Mouse (Mus musculus) CH12.LX (cell line): Measurements from ENCODE around the gene Tyk2. TPM values are rescaled to one million over a fixed set of nuclear protein-coding genes. Genes with fewer than 3 reads are reported as not detected.

Experiments used
- DNase-seq: peaks from one replicate; pipeline ENCODE4 v3.0.0-alpha.2; 2013; ENCODE audit errors: extremely low read depth
- H3K27ac ChIP-seq: 2 replicates; pipeline ENCODE4 v1.5.1; 2012; ENCODE audit warnings: low read depth, mild to moderate bottlenecking, control low read depth, moderate library complexity; ENCODE audit not compliant: insufficient read depth
- H3K27me3 ChIP-seq: replicated peaks from 2 replicates; pipeline ENCODE3; 2012; ENCODE audit warnings: inconsistent platforms
- H3K36me3 ChIP-seq, 2 experiments: replicated peaks in 1 of 2; 2 replicates each; pipeline versions ENCODE3 to v1.6.1; 2012; ENCODE audit warnings: inconsistent platforms in 1 of 2, low read length in 1 of 2, mild to moderate bottlenecking in 1 of 2, mixed read lengths in 1 of 2, moderate library complexity in 1 of 2; ENCODE audit not compliant: control insufficient read depth in 1 of 2, insufficient read depth in 1 of 2
- H3K4me1 ChIP-seq, 2 experiments: 2 replicates each; pipeline ENCODE4 v1.6.1; 2012; ENCODE audit warnings: inconsistent platforms in 1 of 2, moderate library complexity in 1 of 2; ENCODE audit not compliant: insufficient read depth in 2 of 2, control insufficient read depth in 1 of 2
- H3K4me2 ChIP-seq: 2 replicates; pipeline ENCODE4 v1.6.1; 2012; ENCODE audit warnings: low read depth, mild to moderate bottlenecking, control low read depth; ENCODE audit not compliant: poor library complexity, insufficient read depth, severe bottlenecking
- H3K4me3 ChIP-seq, 3 experiments: fragments of 150-350 bp in 1 of 3; sonication (generic) in 1 of 3; replicated peaks in 1 of 3; 2 replicates each; pipeline versions ENCODE3 to v1.5.1; 2011 to 2012; ENCODE audit warnings: low read depth in 2 of 3, low read length in 2 of 3, mild to moderate bottlenecking in 2 of 3, moderate library complexity in 2 of 3, control low read depth in 1 of 3, improper control_type of control experiment in 1 of 3, inconsistent platforms in 1 of 3, mixed read lengths in 1 of 3; ENCODE audit not compliant: poor library complexity in 1 of 3
- H3K79me2 ChIP-seq: replicated peaks from 2 replicates; pipeline ENCODE4 v1.6.1; 2012; ENCODE audit warnings: mild to moderate bottlenecking, moderate library complexity; ENCODE audit not compliant: control insufficient read depth, poor library complexity, insufficient read depth, severe bottlenecking; ENCODE audit errors: extremely low read depth
- H3K9ac ChIP-seq: 2 replicates; pipeline ENCODE4 v1.6.1; 2012; ENCODE audit warnings: low read depth, mild to moderate bottlenecking, control low read depth, moderate library complexity; ENCODE audit not compliant: insufficient read depth
- H3K9me3 ChIP-seq: replicated peaks from 2 replicates; pipeline ENCODE3; 2012; ENCODE audit warnings: low read length, inconsistent platforms, mixed read lengths
- BHLHE40 ChIP-seq: IDR thresholded peaks from 2 replicates; pipeline ENCODE4 v1.6.1; 2011; ENCODE audit warnings: mild to moderate bottlenecking, low read depth, low read length, improper control_type of control experiment
- CHD1 ChIP-seq: IDR thresholded peaks from 2 replicates; pipeline ENCODE4 v1.6.1; 2012; ENCODE audit warnings: low read depth, low read length, improper control_type of control experiment, inconsistent platforms
- CHD2 ChIP-seq: IDR thresholded peaks from 2 replicates; pipeline ENCODE4 v1.6.1; 2011; ENCODE audit warnings: low read length, improper control_type of control experiment
- ELF1 ChIP-seq: IDR thresholded peaks from 2 replicates; pipeline ENCODE4 v1.6.1; 2014; ENCODE audit warnings: low read depth, mild to moderate bottlenecking, inconsistent platforms, low read length, improper control_type of control experiment
- EP300 ChIP-seq: IDR thresholded peaks from 2 replicates; pipeline ENCODE4 v1.6.1; 2011; ENCODE audit warnings: low read length, improper control_type of control experiment
- GABPA ChIP-seq: IDR thresholded peaks from 2 replicates; pipeline ENCODE4 v1.6.1; 2012; ENCODE audit warnings: low read depth, low read length, improper control_type of control experiment, inconsistent platforms; ENCODE audit not compliant: insufficient replicate concordance
- JUN ChIP-seq: IDR thresholded peaks from 2 replicates; pipeline ENCODE4 v1.6.1; 2011; ENCODE audit warnings: low read depth, mild to moderate bottlenecking, low read length, improper control_type of control experiment, moderate library complexity; ENCODE audit not compliant: insufficient read depth
- KAT2A ChIP-seq: IDR thresholded peaks from 2 replicates; pipeline ENCODE4 v1.6.1; 2012; ENCODE audit warnings: low read length, improper control_type of control experiment, inconsistent platforms; ENCODE audit not compliant: insufficient replicate concordance
- MAFK ChIP-seq: IDR thresholded peaks from 2 replicates; pipeline ENCODE4 v1.6.1; 2011; ENCODE audit warnings: low read length, improper control_type of control experiment; ENCODE audit not compliant: insufficient replicate concordance
- MAX ChIP-seq: IDR thresholded peaks from 2 replicates; pipeline ENCODE4 v1.6.1; 2011; ENCODE audit warnings: low read length, improper control_type of control experiment
- MAZ ChIP-seq: IDR thresholded peaks from 2 replicates; pipeline ENCODE4 v1.6.1; 2012; ENCODE audit warnings: low read depth, mild to moderate bottlenecking, inconsistent platforms, low read length, improper control_type of control experiment, moderate library complexity
- MEF2A ChIP-seq: IDR thresholded peaks from 2 replicates; pipeline ENCODE4 v1.6.1; 2014; ENCODE audit warnings: low read depth, mild to moderate bottlenecking, inconsistent platforms, low read length, improper control_type of control experiment, borderline replicate concordance
- MXI1 ChIP-seq: IDR thresholded peaks from 2 replicates; pipeline ENCODE4 v1.6.1; 2011; ENCODE audit warnings: mild to moderate bottlenecking, low read depth, low read length, improper control_type of control experiment
- MYC ChIP-seq: IDR thresholded peaks from 2 replicates; pipeline ENCODE4 v1.6.1; 2011; ENCODE audit warnings: low read depth, mild to moderate bottlenecking, improper control_type of control experiment, low read length
- NELFE ChIP-seq: IDR thresholded peaks from 2 replicates; pipeline ENCODE4 v1.6.1; 2011; ENCODE audit warnings: low read depth, low read length, improper control_type of control experiment
- NRF1 ChIP-seq: IDR thresholded peaks from 2 replicates; pipeline ENCODE4 v1.6.1; 2014; ENCODE audit warnings: low read depth, mild to moderate bottlenecking, inconsistent platforms, low read length, improper control_type of control experiment, moderate library complexity
- POLR2A ChIP-seq: IDR thresholded peaks from 2 replicates; pipeline ENCODE4 v1.6.1; 2011; ENCODE audit warnings: low read depth, mild to moderate bottlenecking, improper control_type of control experiment, low read length
- RAD21 ChIP-seq: IDR thresholded peaks from 2 replicates; pipeline ENCODE4 v1.6.1; 2011; ENCODE audit warnings: low read depth, mild to moderate bottlenecking, low read length, improper control_type of control experiment, moderate library complexity
- SIN3A ChIP-seq: IDR thresholded peaks from 2 replicates; pipeline ENCODE4 v1.6.1; 2012; ENCODE audit warnings: low read length, improper control_type of control experiment, inconsistent platforms
- TCF12 ChIP-seq: IDR thresholded peaks from 2 replicates; pipeline ENCODE4 v1.6.1; 2014; ENCODE audit warnings: low read depth, mild to moderate bottlenecking, inconsistent platforms, low read length, improper control_type of control experiment
- USF2 ChIP-seq: conservative IDR thresholded peaks from 2 replicates; pipeline ENCODE4 v1.6.1; 2011; ENCODE audit warnings: low read depth, low read length, improper control_type of control experiment
- ZMIZ1 ChIP-seq: IDR thresholded peaks from 2 replicates; pipeline ENCODE4 v1.6.1; 2012; ENCODE audit warnings: low read depth, mild to moderate bottlenecking, inconsistent platforms, low read length, improper control_type of control experiment
- ZNF384 ChIP-seq: IDR thresholded peaks from 2 replicates; pipeline ENCODE4 v1.6.1; 2012; ENCODE audit warnings: low read depth, low read length, improper control_type of control experiment, inconsistent platforms
- dilution Hi-C: fragments of 300-500 bp; cut with MboI; formaldehyde crosslinking; loops from 2 replicates; pipeline ENCODE4 v1.14.3; 2020; ENCODE audit warnings: low sequenced_read_pairs; ENCODE audit not compliant: extremely low pct_unique_long_range_greater_than_20kb, extremely low pct_ligation_motif_present
- in situ Hi-C: fragments of 300-500 bp; cut with MboI; formaldehyde crosslinking; loops from 3 replicates; pipeline ENCODE4 v1.14.3; 2019; ENCODE audit warnings: low sequenced_read_pairs, low pct_ligation_motif_present, low pct_unique_long_range_greater_than_20kb, mixed read lengths
- polyA plus RNA-seq: library from polyadenylated mRNA; unstranded; fragments of >175 nt; gene quantifications from 2 replicates; pipeline ENCODE4 v1.2.1, GENCODE M21; 2012; ENCODE audit warnings: low read depth; ENCODE audit not compliant: insufficient read length
- total RNA-seq, 2 experiments: library from RNA; depleted of rRNA; stranded (reverse); fragments of 300-350 nt in 1 of 2; fragments of >200 nt in 1 of 2; gene quantifications; 2 replicates each; pipeline ENCODE4 v1.2.3; 2012 to 2014

Gene Tyk2
- total and polyA plus RNA-seq, 3 experiments = 40.6 to 80.0 (median 49.6) TPM

DNA sequence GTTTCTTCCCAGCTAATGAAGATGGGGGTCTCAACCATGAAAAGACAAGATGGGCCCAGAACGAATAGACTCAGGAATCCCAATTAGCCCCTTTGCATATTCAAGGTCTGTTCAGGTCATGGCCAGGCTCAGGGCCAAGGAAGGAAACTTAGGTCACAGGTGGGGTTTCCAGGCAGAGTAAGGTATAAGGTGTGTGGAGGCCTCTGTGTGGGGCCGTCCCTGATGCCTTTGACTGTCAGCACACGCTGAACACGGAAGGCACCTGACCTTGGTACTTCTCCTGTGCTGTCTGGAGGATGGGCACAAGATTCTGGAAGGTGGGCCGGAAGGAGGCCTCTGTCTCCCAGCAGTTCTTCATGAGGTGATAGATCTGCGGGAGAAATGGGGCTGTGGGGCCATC lies 26.2 kb downstream of the Tyk2 start:
- no peaks in the 10 kb centered on the region for H3K9me3 ChIP-seq
- dilution Hi-C loops (no loop called here), in situ Hi-C loops (no loop called here)
- H3K4me3 ChIP-seq = no peak overlapping the region
- H3K4me2 ChIP-seq = no peak overlapping the region
- H3K9ac ChIP-seq = no peak overlapping the region
- DNase-seq = no peak
- peaks cover 54 to 72% of the 10 kb centered on the region in 2 experiments for H3K36me3 ChIP-seq
- H3K4me1 ChIP-seq = peaks cover 23 to 61% of the 10 kb centered on the region in 2 experiments
- H3K79me2 ChIP-seq = no peaks in the 10 kb centered on the region
- no peak for TF ChIP-seq JUN
- TF ChIP-seq ELF1 = peak; percentile 47; the same call in 1 of the 2 replicates
- TF ChIP-seq BHLHE40 = peak; percentile 73
- TF ChIP-seq MEF2A = peak; percentile 82; the same call in 1 of the 2 replicates
- TF ChIP-seq TCF12 = 0 out of 2 replicates have a peak, but pooled peaks have one; percentile 52
- TF ChIP-seq EP300 = peak; percentile 34; the same call in 1 of the 2 replicates
- TF ChIP-seq CHD1 = no peak
- peak overlapping the region; percentile 72 for H3K27ac ChIP-seq
- no peaks in the 10 kb centered on the region for H3K27me3 ChIP-seq

DNA sequence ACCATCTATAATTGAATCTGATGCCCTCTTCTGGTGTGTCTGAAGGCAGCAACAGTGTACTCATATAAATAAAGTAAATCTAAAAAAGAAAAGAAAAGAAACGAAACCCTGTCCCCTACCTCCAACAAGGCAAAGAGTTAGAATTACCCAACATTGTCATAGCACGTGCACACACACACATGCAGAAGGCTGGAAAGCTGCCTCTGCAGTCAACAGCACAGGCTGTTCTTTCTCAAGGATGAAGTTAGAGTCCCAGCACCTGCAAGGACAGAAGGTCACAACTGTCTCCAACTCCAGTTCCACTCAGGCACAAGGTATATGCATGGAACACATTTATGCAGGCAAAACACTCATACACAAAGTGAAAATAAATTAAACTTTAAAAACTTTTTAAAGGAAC lies 29.0 kb downstream of the Tyk2 start:
- Histone ChIP-seq H3K4me1 (peaks cover 31 to 86% of the 10 kb centered on the region in 2 experiments), H3K9ac (no peak overlapping the region), H3K4me2 (no peak overlapping the region), H3K79me2 (no peaks in the 10 kb centered on the region), H3K4me3 (no peak overlapping the region), H3K36me3 (peaks cover 31 to 46% of the 10 kb centered on the region in 2 experiments), H3K27me3 (no peaks in the 10 kb centered on the region), H3K27ac (no peak overlapping the region), H3K9me3 (no peaks in the 10 kb centered on the region)
- in situ Hi-C loops = no loop called here
- dilution Hi-C loops = no loop called here
- TF ChIP-seq NRF1 = no peak
- no peak for TF ChIP-seq MAZ
- no peak for TF ChIP-seq MAFK
- no peak for TF ChIP-seq CHD1
- DNase-seq = no peak

DNA sequence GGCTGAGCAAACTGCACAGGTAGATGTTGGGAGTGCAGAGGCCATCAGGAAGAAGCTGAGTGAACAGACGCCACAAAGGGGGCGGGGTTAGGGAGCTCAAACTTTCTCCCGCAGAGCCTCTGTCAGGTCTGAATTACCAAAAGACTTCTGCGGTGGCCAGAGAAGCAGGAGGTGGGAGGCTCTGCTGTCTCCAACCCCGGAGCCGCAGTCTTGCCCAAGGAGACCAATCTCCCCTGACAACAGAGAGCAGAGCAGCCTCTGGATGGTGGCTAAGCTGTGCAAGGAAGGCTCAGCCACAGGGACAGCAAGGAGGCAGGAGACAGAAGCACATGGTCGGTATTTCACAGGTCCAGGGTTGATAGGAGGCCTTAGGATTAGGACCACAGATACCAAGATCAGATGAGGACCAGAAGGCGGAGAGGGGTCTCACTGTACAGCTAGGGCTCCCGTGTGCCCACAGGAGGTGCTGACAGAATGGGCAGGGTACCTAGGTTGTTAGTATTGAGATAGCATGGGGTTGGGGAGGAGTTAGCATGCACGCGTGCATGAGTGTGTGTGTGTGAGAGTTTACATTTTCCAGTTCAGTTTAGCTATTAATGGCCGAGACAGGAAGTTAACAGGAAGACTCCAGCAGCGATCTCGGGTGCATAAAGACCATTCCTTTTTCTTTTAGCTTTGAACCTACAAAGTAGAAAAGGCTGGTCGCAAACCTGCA lies 30.4 kb downstream of the Tyk2 start:
- H3K27ac ChIP-seq = peak overlapping the region; percentile 64
- peaks cover 19 to 35% of the 10 kb centered on the region in 2 experiments for H3K36me3 ChIP-seq
- no peaks in the 10 kb centered on the region for H3K79me2 ChIP-seq
- H3K4me3 ChIP-seq = peak overlapping the region; percentile 23 to 50 (median 42)
- no peaks in the 10 kb centered on the region for H3K9me3 ChIP-seq
- peak; percentile 62; the same call in 1 of the 2 replicates for TF ChIP-seq MXI1
- no peak for TF ChIP-seq RAD21
- TF ChIP-seq KAT2A = no peak
- TF ChIP-seq USF2 = no peak
- TF ChIP-seq NELFE = peak; percentile 54; the same call in 1 of the 2 replicates
- TF ChIP-seq MYC = peak; percentile 90
- no peak for TF ChIP-seq CHD2
- peak; percentile 71 for TF ChIP-seq BHLHE40
- peak; percentile 81 for TF ChIP-seq MAX
- TF ChIP-seq ELF1 = 0 out of 2 replicates have a peak, but pooled peaks have one; percentile 34
- no peak for TF ChIP-seq ZNF384
- TF ChIP-seq POLR2A = peak; percentile 66
- TF ChIP-seq SIN3A = no peak
- no peak for TF ChIP-seq GABPA
- TF ChIP-seq CHD1 = no peak
- TF ChIP-seq ZMIZ1 = no peak
- TF ChIP-seq TCF12 = peak; percentile 64; the same call in 1 of the 2 replicates
- peak; percentile 33 for DNase-seq
- dilution Hi-C loops (no loop called here), in situ Hi-C loops (no loop called here)
- peak overlapping the region; percentile 91 for H3K4me2 ChIP-seq
- no peaks in the 10 kb centered on the region for H3K27me3 ChIP-seq
- peaks cover 31 to 78% of the 10 kb centered on the region in 2 experiments for H3K4me1 ChIP-seq
- H3K9ac ChIP-seq = peak overlapping the region; percentile 48; the same call in 1 of the 2 replicates
